Mouse (Mus musculus) testis, adult 2 months (tissue): ENCODE data around the gene Frk.

Source experiments
- CTCF ChIP-seq: fragments of 200-500 bp; IDR thresholded peaks from 2 replicates; pipeline ENCODE4 v1.5.1; 2012; ENCODE audit warnings: low read depth, mild to moderate bottlenecking, inconsistent platforms, low read length, moderate library complexity; ENCODE audit not compliant: control insufficient read depth, insufficient read depth, insufficient replicate concordance
- POLR2A ChIP-seq: fragments of 200-500 bp; IDR thresholded peaks from 2 replicates; pipeline ENCODE4 v1.6.1; 2012; ENCODE audit warnings: low read depth, mild to moderate bottlenecking, inconsistent platforms, low read length, moderate library complexity; ENCODE audit not compliant: control insufficient read depth

GRCm38 (mm10) chr10:34449469-34449868 is 33.7 kb upstream of the Frk start:
- TF ChIP-seq CTCF (no peak), POLR2A (no peak)
